Mouse (Mus musculus): ENCODE results near the gene Adgrf1.

GRCm38 (mm10) chr17:43359826-43360619 lies 89.9 kb downstream of the Adgrf1 start, which contains the start of gene Adgrf5:
- TF ChIP-seq TAL1 (conservative IDR thresholded peaks at IDR 0.05; ENCODE audit: low read depth, low read length) = no peak
- no peak for TF ChIP-seq CTCF (IDR thresholded peaks at IDR 0.05; ENCODE audit: low read depth, low read length)
